Mouse (Mus musculus) spleen, adult 2 months (tissue): ENCODE measurements at regions not wholly inside any gene's neighbourhood (a gene's known extent, or its start where the extent isn't known, plus 50 kb on each side); places are given as distances from the start of the nearest gene placed in this dataset.

Experiments
- CTCF ChIP-seq: fragments of 200-500 bp; IDR thresholded peaks from 2 replicates; pipeline ENCODE4 v1.5.1; 2011; ENCODE audit warnings: mild to moderate bottlenecking, inconsistent platforms; ENCODE audit not compliant: insufficient read depth, insufficient read length, insufficient replicate concordance; ENCODE audit errors: extremely low read depth
- POLR2A ChIP-seq: fragments of 200-500 bp; IDR thresholded peaks from 2 replicates; pipeline ENCODE4 v1.6.1; 2011; ENCODE audit warnings: low read depth, low read length, inconsistent platforms

GRCm38 (mm10) chr4:8921477-8922385, 682.9 kb upstream of the Car8 start:
- TF ChIP-seq CTCF: no peak
- TF ChIP-seq POLR2A: no peak
